Mouse (Mus musculus): ENCODE data around the gene R3hdml. TPM values are rescaled to one million over a fixed set of nuclear protein-coding genes. Genes with fewer than 3 reads are reported as not detected.

Gene R3hdml
- polyA plus RNA-seq, 1 experiment, result 3.6 TPM

DNA sequence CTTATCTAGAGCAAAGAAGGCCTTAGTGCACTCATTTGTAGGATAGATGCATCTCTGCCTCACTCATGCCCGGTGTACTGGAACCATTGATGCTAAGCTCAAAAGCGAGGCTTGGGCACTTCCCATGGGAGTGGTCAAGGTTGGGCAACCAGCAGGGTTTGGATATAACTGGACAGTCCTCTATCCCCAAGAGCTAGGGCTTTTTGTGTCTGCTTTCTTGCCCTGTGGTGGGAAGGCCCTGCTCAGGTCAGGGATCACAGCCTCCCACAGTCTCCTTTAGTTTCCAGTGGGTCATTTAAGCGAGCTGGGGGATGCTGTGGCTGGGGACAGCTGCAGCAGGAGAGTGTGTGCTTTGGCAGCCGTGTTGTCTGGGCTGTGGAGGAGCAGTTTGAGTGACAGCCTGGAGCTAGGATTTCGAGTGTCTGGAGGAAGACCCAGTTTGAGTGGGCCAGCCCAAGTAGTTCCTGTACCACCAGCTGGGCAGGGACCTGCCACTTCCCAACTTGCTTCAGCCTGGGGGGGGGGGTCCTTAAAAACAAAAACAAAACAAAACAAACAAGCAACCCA, 2.3 kb upstream of the R3hdml start:
- TF ChIP-seq CTCF (conservative IDR thresholded peaks at IDR 0.05; ENCODE audit: insufficient read depth, insufficient read length, low read depth, low read length), result no peak
- TF ChIP-seq POLR2A (IDR thresholded peaks at IDR 0.05; ENCODE audit: low read depth, low read length), result no peak
- Histone ChIP-seq H3K27me3 (replicated peaks; ENCODE audit: control insufficient read depth, insufficient read depth, low read length) (no peaks in the 10 kb centered on the region), H3K27ac (ENCODE audit: insufficient read depth, low read depth, low read length) (no peak overlapping the region), H3K36me3 (ENCODE audit: control insufficient read depth, insufficient read depth, low read length) (no peaks in the 10 kb centered on the region), H3K4me1 (ENCODE audit: control insufficient read depth, insufficient read depth, low read length) (no peaks in the 10 kb centered on the region), H3K4me3 (ENCODE audit: insufficient read depth, low read depth, low read length) (no peak overlapping the region)
- 18% methylated on average over 5 of the region's 5 CpGs for whole genome bisulfite sequencing
- no peak for DNase-seq

DNA sequence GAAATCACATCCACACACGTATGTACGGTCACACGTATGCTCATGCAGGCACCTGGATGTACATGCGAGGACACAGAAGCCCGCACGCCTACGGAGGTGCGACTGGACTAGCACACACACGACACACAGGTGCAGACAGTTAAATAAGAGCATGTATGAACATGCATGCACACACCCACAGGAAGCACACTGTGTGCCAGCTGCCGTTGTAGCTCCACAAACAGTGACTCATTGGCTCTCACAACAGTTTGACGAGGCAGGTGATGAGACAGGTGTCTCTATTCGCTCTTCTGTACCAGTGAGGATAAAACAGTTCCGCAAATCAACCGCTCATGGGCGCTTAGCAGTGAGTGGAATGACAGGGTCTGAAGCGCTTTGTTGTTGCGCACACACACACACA, 1.5 kb upstream of the R3hdml start:
- H3K27ac ChIP-seq (ENCODE audit: insufficient read depth, low read depth, low read length), result no peak overlapping the region
- no peaks in the 10 kb centered on the region for H3K27me3 ChIP-seq (replicated peaks; ENCODE audit: control insufficient read depth, insufficient read depth, low read length)
- DNase-seq, result no peak
- WGBS, result 90% methylated on average over 17 of the region's 17 CpGs
- no peaks in the 10 kb centered on the region for H3K4me1 ChIP-seq (ENCODE audit: control insufficient read depth, insufficient read depth, low read length)
- H3K4me3 ChIP-seq (ENCODE audit: insufficient read depth, low read depth, low read length), result no peak overlapping the region
- TF ChIP-seq CTCF (conservative IDR thresholded peaks at IDR 0.05; ENCODE audit: insufficient read depth, insufficient read length, low read depth, low read length) (no peak), POLR2A (IDR thresholded peaks at IDR 0.05; ENCODE audit: low read depth, low read length) (no peak)
- no peaks in the 10 kb centered on the region for H3K36me3 ChIP-seq (ENCODE audit: control insufficient read depth, insufficient read depth, low read length)

DNA sequence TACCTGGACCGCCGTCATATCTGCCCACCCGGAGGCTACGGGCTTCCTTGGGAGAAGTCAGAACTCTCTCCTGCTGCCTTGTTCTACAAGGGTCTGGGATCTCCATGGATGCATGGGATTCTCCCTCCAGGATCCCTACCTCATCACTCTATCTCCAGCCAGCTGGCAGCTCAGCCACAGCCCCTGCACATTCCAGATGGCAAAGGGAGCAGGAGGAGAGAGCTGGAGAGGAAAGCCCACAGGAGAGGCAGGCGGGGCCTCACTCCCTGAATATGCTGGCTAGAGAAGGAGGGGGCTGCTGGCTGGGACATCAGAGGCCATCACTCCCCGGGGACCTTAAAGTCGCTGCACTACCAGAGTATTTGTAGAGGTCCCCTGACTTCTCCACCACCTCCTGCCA, 767 bp upstream of the R3hdml start:
- TF ChIP-seq CTCF (conservative IDR thresholded peaks at IDR 0.05; ENCODE audit: insufficient read depth, insufficient read length, low read depth, low read length) (no peak), POLR2A (IDR thresholded peaks at IDR 0.05; ENCODE audit: low read depth, low read length) (no peak)
- 64% methylated on average over 7 of the region's 7 CpGs for WGBS

DNA sequence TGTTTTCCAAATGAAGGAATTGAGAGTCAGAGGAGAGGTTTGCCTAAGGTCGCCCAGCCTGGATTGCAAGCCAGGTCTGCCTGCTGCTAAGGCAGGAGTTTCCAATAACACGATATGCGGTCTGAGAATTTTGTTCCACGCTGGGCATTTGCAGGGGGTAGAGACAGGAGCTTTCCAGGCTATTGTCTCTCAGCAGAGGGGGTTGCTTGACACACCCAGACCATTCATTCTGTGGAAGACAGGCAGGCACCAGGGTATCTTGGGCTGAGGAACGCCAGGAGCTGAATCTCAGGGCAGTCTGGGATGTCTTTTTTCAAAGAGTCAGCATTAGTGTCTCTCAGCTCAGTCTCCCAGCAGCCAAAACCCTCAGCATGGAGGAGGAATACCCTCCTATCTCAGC, 913 bp downstream of the R3hdml start:
- Histone ChIP-seq H3K4me1 (ENCODE audit: control insufficient read depth, insufficient read depth, low read length) (no peaks in the 10 kb centered on the region), H3K36me3 (ENCODE audit: control insufficient read depth, insufficient read depth, low read length) (no peaks in the 10 kb centered on the region), H3K27ac (ENCODE audit: insufficient read depth, low read depth, low read length) (no peak overlapping the region), H3K27me3 (replicated peaks; ENCODE audit: control insufficient read depth, insufficient read depth, low read length) (no peaks in the 10 kb centered on the region), H3K4me3 (ENCODE audit: insufficient read depth, low read depth, low read length) (no peak overlapping the region)
- no peak for DNase-seq
- TF ChIP-seq CTCF (conservative IDR thresholded peaks at IDR 0.05; ENCODE audit: insufficient read depth, insufficient read length, low read depth, low read length) (no peak), POLR2A (IDR thresholded peaks at IDR 0.05; ENCODE audit: low read depth, low read length) (no peak)
- WGBS, result 54% methylated on average over 5 of the region's 5 CpGs

More for the DNA sequence above, 767 bp upstream of the R3hdml start:
- DNase-seq, result no peak
- no peaks in the 10 kb centered on the region for H3K4me1 ChIP-seq (ENCODE audit: control insufficient read depth, insufficient read depth, low read length)
- H3K27ac ChIP-seq (ENCODE audit: insufficient read depth, low read depth, low read length), result no peak overlapping the region
- H3K4me3 ChIP-seq (ENCODE audit: insufficient read depth, low read depth, low read length), result no peak overlapping the region
- H3K27me3 ChIP-seq (replicated peaks; ENCODE audit: control insufficient read depth, insufficient read depth, low read length), result no peaks in the 10 kb centered on the region
- H3K36me3 ChIP-seq (ENCODE audit: control insufficient read depth, insufficient read depth, low read length), result no peaks in the 10 kb centered on the region

DNA sequence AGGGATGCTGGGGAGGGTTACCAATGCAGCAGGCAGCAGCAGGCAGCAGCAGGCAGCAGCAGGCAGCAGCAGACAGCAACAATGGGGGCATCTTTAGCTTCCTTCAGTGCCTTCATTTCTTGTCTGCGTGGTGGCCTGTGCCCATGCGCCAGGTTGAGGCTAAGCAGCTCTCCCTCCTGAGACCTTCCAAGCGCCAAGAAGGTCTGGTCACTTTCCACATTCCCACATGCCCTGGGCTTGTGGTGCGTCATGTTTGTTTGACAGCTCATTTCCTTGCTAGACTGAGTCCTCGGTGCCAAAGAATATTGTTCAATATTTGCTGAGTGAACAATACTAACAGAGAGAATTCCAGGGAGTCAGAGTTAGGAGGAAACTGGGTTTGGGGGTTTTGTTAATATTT, 1.9 kb downstream of the R3hdml start:
- no peaks in the 10 kb centered on the region for H3K27me3 ChIP-seq (replicated peaks; ENCODE audit: control insufficient read depth, insufficient read depth, low read length)
- no peaks in the 10 kb centered on the region for H3K4me1 ChIP-seq (ENCODE audit: control insufficient read depth, insufficient read depth, low read length)
- no peaks in the 10 kb centered on the region for H3K36me3 ChIP-seq (ENCODE audit: control insufficient read depth, insufficient read depth, low read length)
- WGBS, result 46% methylated on average over 5 of the region's 5 CpGs
- no peak for DNase-seq
- no peak overlapping the region for H3K27ac ChIP-seq (ENCODE audit: insufficient read depth, low read depth, low read length)
- H3K4me3 ChIP-seq (ENCODE audit: insufficient read depth, low read depth, low read length), result no peak overlapping the region
- no peak for TF ChIP-seq POLR2A (IDR thresholded peaks at IDR 0.05; ENCODE audit: low read depth, low read length)
- TF ChIP-seq CTCF (conservative IDR thresholded peaks at IDR 0.05; ENCODE audit: insufficient read depth, insufficient read length, low read depth, low read length), result no peak

DNA sequence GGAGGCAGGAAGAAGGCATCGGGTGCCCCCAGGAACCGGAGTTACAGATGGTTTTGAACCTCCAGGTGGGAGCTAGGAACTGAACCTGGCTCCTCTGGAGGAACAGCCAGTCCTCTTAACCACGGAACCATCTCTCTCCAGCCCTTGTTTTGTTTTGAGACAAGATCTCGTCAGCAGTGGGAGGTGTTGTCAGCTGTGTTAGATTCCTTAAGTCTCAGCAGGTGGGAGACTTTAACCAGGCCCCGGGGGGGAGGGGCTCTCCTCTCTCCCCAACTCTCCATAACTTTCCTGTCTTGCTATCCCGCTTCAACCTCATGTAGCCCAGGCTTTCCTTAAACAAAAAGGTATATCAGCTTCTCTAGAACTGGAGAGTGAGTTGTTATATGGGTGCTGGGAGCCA, 2.3 kb downstream of the R3hdml start:
- no peaks in the 10 kb centered on the region for H3K4me1 ChIP-seq (ENCODE audit: control insufficient read depth, insufficient read depth, low read length)
- no peak overlapping the region for H3K27ac ChIP-seq (ENCODE audit: insufficient read depth, low read depth, low read length)
- H3K36me3 ChIP-seq (ENCODE audit: control insufficient read depth, insufficient read depth, low read length), result no peaks in the 10 kb centered on the region
- no peak overlapping the region for H3K4me3 ChIP-seq (ENCODE audit: insufficient read depth, low read depth, low read length)
- DNase-seq, result no peak
- TF ChIP-seq CTCF (conservative IDR thresholded peaks at IDR 0.05; ENCODE audit: insufficient read depth, insufficient read length, low read depth, low read length), result no peak
- TF ChIP-seq POLR2A (IDR thresholded peaks at IDR 0.05; ENCODE audit: low read depth, low read length), result no peak
- 50% methylated on average over 6 of the region's 6 CpGs for whole genome bisulfite sequencing
- H3K27me3 ChIP-seq (replicated peaks; ENCODE audit: control insufficient read depth, insufficient read depth, low read length), result no peaks in the 10 kb centered on the region

DNA sequence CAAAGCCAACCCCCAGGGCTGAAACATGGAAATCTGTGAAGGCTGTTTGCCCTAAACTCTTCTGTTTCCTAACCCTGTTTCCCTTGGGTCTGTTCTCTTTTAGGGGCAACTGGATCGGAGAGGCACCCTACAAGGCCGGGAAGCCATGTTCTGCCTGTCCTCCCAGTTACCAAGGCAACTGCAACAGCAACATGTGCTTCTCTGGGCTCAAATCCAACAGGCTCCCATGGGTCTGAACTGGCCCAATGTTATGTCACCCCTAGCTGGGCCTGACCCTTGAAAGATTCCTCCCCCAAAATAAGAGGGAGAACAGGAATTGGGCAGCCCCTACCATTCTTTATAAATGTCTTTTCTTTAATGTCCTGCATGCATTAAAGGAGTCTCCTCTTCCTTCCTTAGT, 10.1 kb downstream of the R3hdml start:
- no peak overlapping the region for H3K4me3 ChIP-seq (ENCODE audit: insufficient read depth, low read depth, low read length)
- no peaks in the 10 kb centered on the region for H3K4me1 ChIP-seq (ENCODE audit: control insufficient read depth, insufficient read depth, low read length)
- no peak overlapping the region for H3K27ac ChIP-seq (ENCODE audit: insufficient read depth, low read depth, low read length)
- H3K36me3 ChIP-seq (ENCODE audit: control insufficient read depth, insufficient read depth, low read length), result no peaks in the 10 kb centered on the region
- TF ChIP-seq CTCF (conservative IDR thresholded peaks at IDR 0.05; ENCODE audit: insufficient read depth, insufficient read length, low read depth, low read length) (no peak), POLR2A (IDR thresholded peaks at IDR 0.05; ENCODE audit: low read depth, low read length) (no peak)
- 56% methylated on average over 2 of the region's 2 CpGs for WGBS
- peak; percentile 47 for DNase-seq
- H3K27me3 ChIP-seq (replicated peaks; ENCODE audit: control insufficient read depth, insufficient read depth, low read length), result no peaks in the 10 kb centered on the region

Data from kidney, adult 2 months (tissue).